Mouse (Mus musculus): ENCODE measurements around the gene Hpgd.

Hpgd gene

GRCm38 (mm10) chr8:56323276-56323675, 28.9 kb downstream of the Hpgd start:
- DNase-seq (ENCODE audit: low spot score in 2 of 2), result no peak

- DNase-seq (ENCODE audit: low spot score in 2 of 2), result no peak
Observed at GRCm38 (mm10) chr8:56327709-56328108, 33.3 kb downstream of the Hpgd start.

GRCm38 (mm10) chr8:56328130-56328542, 33.8 kb downstream of the Hpgd start:
- DNase-seq (ENCODE audit: low spot score in 2 of 2), result no peak

- no peak for DNase-seq (ENCODE audit: low spot score in 2 of 2)
Observed at GRCm38 (mm10) chr8:56335390-56336000, 41.1 kb downstream of the Hpgd start.

- DNase-seq (ENCODE audit: low spot score in 2 of 2), result no peak
Observed at GRCm38 (mm10) chr8:56336771-56337170, 42.4 kb downstream of the Hpgd start.

GRCm38 (mm10) chr8:56343505-56343904, 49.1 kb downstream of the Hpgd start:
- DNase-seq (ENCODE audit: low spot score in 2 of 2), result peak in 1 of 2 experiments; percentile 20

GRCm38 (mm10) chr8:56343940-56344339, 49.6 kb downstream of the Hpgd start:
- no peak for DNase-seq (ENCODE audit: low spot score in 2 of 2)

- DNase-seq (ENCODE audit: low spot score in 2 of 2), result no peak
Observed at GRCm38 (mm10) chr8:56344359-56344758, 50.0 kb downstream of the Hpgd start.

- no peak for DNase-seq (ENCODE audit: low spot score in 2 of 2)
Observed at GRCm38 (mm10) chr8:56345641-56346420, 51.4 kb downstream of the Hpgd start.

- no peak for DNase-seq (ENCODE audit: low spot score in 2 of 2)
Observed at GRCm38 (mm10) chr8:56363180-56363579, 68.8 kb downstream of the Hpgd start.
